Mouse (Mus musculus) limb, embryonic 10.5 days (tissue): ENCODE results near the gene Sla2. TPM values are rescaled to one million over a fixed set of nuclear protein-coding genes. Genes with fewer than 3 reads are reported as not detected.
"Not testable (repeated sequence)": the region's sequence is repeated elsewhere in the genome, so short reads cannot be mapped to it uniquely, and the experiment has no call there.

Source experiments
- DNase-seq: peaks from one replicate; pipeline ENCODE4 v3.0.0-alpha.2; 2017; ENCODE audit warnings: low spot score
- H3K27ac ChIP-seq: fragments of 300-500 bp; sonication (generic); 2 replicates; pipeline ENCODE4 v1.5.1; 2016; ENCODE audit warnings: mild to moderate bottlenecking
- H3K27me3 ChIP-seq: fragments of 300-500 bp; sonication (generic); 2 replicates; pipeline ENCODE4 v1.6.1; 2016; ENCODE audit warnings: low read depth, mild to moderate bottlenecking; ENCODE audit not compliant: poor library complexity, severe bottlenecking
- H3K36me3 ChIP-seq: fragments of 300-500 bp; sonication (generic); 2 replicates; pipeline ENCODE4 v1.6.1; 2016; ENCODE audit warnings: mild to moderate bottlenecking, moderate library complexity
- H3K4me1 ChIP-seq: fragments of 300-500 bp; sonication (generic); 2 replicates; pipeline ENCODE4 v1.6.1; 2016
- H3K4me3 ChIP-seq: fragments of 300-500 bp; sonication (generic); 2 replicates; pipeline ENCODE4 v1.5.1; 2016; ENCODE audit warnings: mild to moderate bottlenecking, moderate library complexity
- H3K9me3 ChIP-seq: fragments of 300-500 bp; sonication (generic); replicated peaks from 2 replicates; pipeline ENCODE4 v1.6.1; 2016; ENCODE audit warnings: mild to moderate bottlenecking
- WGBS: fragments of 180-500 bp; shearing (Covaris S2); methylation state at CpG from one replicate; pipeline ENCODE4 v1.1.7; 2016; 5-methylcytosine and 5-hydroxymethylcytosine counted together
- polyA plus RNA-seq: library from polyadenylated mRNA; unstranded; fragments of >200 nt; fragmentation: Nextera tagmentation; extraction: Ambion mirVana; gene quantifications from 2 replicates; pipeline ENCODE4 v1.2.1, GENCODE M21; 2016

The Sla2 gene
- polyA plus RNA-seq, 1 experiment from 2014 or later: 0.45 TPM

- Histone ChIP-seq H3K36me3 (no peaks in the 10 kb centered on the region), H3K27ac (no peak overlapping the region), H3K4me1 (peaks cover 5% of the 10 kb centered on the region; the same call in 1 of the 2 replicates), H3K27me3 (no peaks in the 10 kb centered on the region), H3K4me3 (no peak overlapping the region), H3K9me3 (no peaks in the 10 kb centered on the region)
- DNase-seq: no peak
- 91% methylated on average over 9 of the region's 9 CpGs for WGBS
Observed at GRCm38 (mm10) chr2:156897034-156897433, 10.0 kb upstream of the Sla2 start.

DNA sequence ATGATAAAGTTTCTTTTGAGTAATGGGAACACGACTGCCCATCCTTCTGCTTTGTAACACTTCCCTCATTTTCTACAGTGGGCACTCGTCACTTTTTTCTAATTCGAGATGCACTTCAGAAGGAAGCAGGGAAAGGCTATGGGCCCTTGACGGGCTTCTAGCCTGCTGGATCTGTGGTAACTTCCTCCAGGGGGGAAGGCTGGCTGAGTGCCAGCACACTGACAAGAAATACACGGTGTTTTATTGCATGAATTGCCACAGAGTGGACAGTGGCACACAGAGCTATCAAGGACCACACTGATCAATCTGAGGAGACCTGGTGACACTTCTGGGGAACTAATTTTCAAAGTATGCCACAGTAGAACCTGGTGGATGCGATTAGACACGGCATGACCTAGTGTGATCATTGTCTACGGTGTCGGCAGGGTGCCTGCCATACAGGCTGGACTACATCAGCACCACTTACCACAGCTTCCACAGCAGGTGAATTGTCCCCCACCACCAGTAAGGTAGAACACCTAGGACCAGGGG lies 9.5 kb upstream of the Sla2 start:
- no peaks in the 10 kb centered on the region for H3K9me3 ChIP-seq
- no peak for DNase-seq
- H3K27me3 ChIP-seq: no peaks in the 10 kb centered on the region
- H3K4me1 ChIP-seq: peaks cover 6% of the 10 kb centered on the region; the same call in 1 of the 2 replicates
- H3K4me3 ChIP-seq: no peak overlapping the region
- no peak overlapping the region for H3K27ac ChIP-seq
- WGBS: 85% methylated on average over 9 of the region's 9 CpGs
- no peaks in the 10 kb centered on the region for H3K36me3 ChIP-seq

- no peaks in the 10 kb centered on the region for H3K36me3 ChIP-seq
Observed at GRCm38 (mm10) chr2:156894496-156895265, 7.7 kb upstream of the Sla2 start.

GRCm38 (mm10) chr2:156892821-156893220 lies 5.8 kb upstream of the Sla2 start:
- Histone ChIP-seq H3K9me3 (no peaks in the 10 kb centered on the region), H3K27me3 (no peaks in the 10 kb centered on the region), H3K36me3 (no peaks in the 10 kb centered on the region), H3K27ac (no peak overlapping the region), H3K4me3 (no peak overlapping the region), H3K4me1 (peaks cover 6% of the 10 kb centered on the region; the same call in 1 of the 2 replicates)
- DNase-seq: no peak
- 84% methylated on average over 6 of the region's 6 CpGs for WGBS

More at GRCm38 (mm10) chr2:156894496-156895265, 7.7 kb upstream of the Sla2 start:
- Histone ChIP-seq H3K27ac (no peak overlapping the region), H3K4me3 (no peak overlapping the region), H3K27me3 (no peaks in the 10 kb centered on the region), H3K9me3 (no peaks in the 10 kb centered on the region), H3K4me1 (peaks cover 6% of the 10 kb centered on the region; the same call in 1 of the 2 replicates)
- no peak for DNase-seq
- 87% methylated on average over 15 of the region's 15 CpGs for WGBS

DNA sequence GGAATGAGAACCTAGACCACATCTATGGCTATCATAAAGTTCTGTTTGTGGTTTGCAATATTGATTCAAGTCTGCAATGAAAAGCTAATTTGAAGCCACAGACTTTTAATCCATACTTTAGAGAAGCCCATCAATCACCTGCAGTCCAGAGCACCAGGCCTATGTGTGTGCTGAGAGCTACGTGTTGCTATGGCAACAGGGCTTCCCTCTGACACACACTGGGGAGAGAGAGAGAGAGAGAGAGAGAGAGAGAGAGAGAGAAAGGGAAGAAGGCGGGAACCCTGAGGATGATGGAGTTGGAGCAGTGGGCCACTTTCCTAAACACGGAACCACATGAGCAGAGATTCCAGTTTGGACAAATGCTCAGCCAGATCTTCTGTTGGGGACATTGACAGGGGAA lies 5.2 kb upstream of the Sla2 start:
- Histone ChIP-seq H3K27me3 (no peaks in the 10 kb centered on the region), H3K4me1 (peaks cover 6% of the 10 kb centered on the region; the same call in 1 of the 2 replicates), H3K36me3 (no peaks in the 10 kb centered on the region), H3K4me3 (no peak overlapping the region), H3K27ac (no peak overlapping the region), H3K9me3 (no peaks in the 10 kb centered on the region)
- DNase-seq: no peak
- WGBS: 52% methylated on average over 3 of the region's 3 CpGs

GRCm38 (mm10) chr2:156888490-156888889 lies 1.5 kb upstream of the Sla2 start:
- H3K36me3 ChIP-seq: no peaks in the 10 kb centered on the region
- 75% methylated on average over 3 of the region's 3 CpGs for WGBS
- H3K27ac ChIP-seq: no peak overlapping the region
- no peak for DNase-seq
- H3K27me3 ChIP-seq: no peaks in the 10 kb centered on the region
- peaks cover 24% of the 10 kb centered on the region for H3K4me1 ChIP-seq
- no peak overlapping the region for H3K4me3 ChIP-seq
- no peaks in the 10 kb centered on the region for H3K9me3 ChIP-seq

DNA sequence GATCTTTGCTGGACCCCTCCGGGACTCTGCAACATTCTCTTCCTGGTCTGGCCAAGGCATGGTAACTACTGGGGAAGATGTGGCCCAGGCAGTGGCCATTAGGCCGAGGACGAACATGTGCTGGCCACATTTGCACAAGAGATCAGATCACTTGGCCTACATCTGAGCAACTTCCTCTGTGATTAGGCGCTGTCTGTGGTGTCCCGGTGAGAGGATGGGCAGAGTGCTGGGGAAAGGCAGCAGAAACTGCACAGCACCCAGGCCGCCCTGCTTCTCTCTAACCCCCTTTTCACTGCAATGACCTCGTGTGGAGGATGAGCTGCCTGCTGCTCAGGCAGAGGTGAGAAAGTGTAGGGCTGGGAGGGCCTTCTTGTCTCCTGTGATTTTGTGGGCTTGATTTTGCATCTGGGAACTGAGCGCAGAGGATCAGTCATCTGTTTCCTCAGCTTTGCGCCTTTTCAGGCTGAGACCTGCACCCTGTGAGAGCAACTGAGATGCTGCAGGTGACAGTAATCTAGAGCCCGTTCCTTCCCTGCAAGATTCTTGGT lies 834 bp downstream of the Sla2 start:
- peaks cover 18% of the 10 kb centered on the region for H3K4me1 ChIP-seq
- no peak overlapping the region for H3K27ac ChIP-seq
- 80% methylated on average over 10 of the region's 10 CpGs for WGBS
- H3K36me3 ChIP-seq: no peaks in the 10 kb centered on the region
- H3K4me3 ChIP-seq: no peak overlapping the region
- H3K9me3 ChIP-seq: no peaks in the 10 kb centered on the region
- H3K27me3 ChIP-seq: no peaks in the 10 kb centered on the region
- no peak for DNase-seq

DNA sequence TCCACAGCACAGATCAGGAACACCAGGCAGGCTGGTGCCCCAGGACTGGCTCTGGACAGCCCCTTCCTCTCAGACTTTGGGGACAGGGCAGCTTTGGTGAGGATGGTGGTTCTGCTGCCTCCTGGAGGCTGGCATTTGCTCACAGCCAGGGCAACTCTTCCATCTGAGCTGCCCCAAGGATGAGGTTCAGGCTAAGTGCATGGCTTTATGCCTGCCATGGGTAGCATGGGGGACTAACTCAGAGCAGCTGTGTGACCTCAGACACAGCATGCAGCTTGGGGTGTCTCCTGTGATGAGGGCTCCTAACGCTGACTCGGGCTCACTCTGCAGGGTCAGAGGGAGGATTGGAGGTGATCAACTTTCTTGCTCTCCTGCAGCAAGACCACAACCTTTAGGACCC lies 1.3 kb downstream of the Sla2 start:
- WGBS: 63% methylated on average over 2 of the region's 2 CpGs
- H3K27ac ChIP-seq, H3K9me3 ChIP-seq, H3K36me3 ChIP-seq, DNase-seq, H3K27me3 ChIP-seq, H3K4me3 ChIP-seq: not testable (repeated sequence)
- peaks cover 18% of the 10 kb centered on the region for H3K4me1 ChIP-seq

DNA sequence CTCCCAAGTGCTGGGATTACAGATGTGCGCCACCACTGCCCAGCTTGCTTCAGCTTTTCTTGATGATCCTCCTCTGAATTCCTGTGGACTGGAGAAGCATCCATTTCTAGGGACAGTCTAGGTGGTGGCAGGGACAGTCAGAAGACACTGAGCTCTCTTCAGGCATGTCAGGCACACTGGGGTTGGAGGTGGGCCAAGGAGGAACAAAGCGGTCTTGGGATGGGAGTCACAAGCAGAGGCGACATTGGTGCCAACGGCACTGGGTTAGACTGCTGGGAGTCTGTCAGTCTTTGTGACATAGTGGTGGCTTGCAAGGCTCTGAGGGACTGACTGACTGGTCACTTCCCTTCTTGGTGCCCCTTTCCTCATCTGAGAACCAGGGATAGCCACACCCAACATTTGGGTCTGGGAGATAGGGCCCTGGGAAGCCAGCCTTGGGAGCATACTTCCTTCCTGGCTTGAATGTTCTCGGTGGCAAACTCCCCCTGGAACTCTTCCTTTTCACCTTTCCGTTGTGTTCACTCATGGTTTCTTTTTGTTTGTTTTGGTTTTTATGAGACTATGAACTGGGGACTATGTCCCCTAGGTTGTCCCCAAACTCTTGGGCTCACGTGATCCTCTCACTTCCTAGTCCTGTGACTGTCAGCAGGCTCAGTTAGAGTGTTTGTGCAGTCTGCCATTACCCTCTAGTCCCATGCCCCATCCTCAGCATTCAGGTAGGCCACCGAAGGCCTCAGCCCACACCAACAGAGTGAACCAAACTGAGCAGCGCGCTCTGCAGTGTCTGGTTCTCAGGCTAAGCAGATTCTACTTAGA lies 2.4 kb downstream of the Sla2 start:
- 90% methylated on average over 10 of the region's 10 CpGs for WGBS
- no peak for DNase-seq

GRCm38 (mm10) chr2:156882431-156883001 lies 4.5 kb downstream of the Sla2 start:
- Histone ChIP-seq H3K9me3 (no peaks in the 10 kb centered on the region), H3K4me1 (peaks cover 22% of the 10 kb centered on the region), H3K27ac (no peak overlapping the region), H3K36me3 (no peaks in the 10 kb centered on the region), H3K27me3 (no peaks in the 10 kb centered on the region), H3K4me3 (no peak overlapping the region)
- WGBS: 41% methylated on average over 10 of the region's 10 CpGs
- DNase-seq: no peak

More for the DNA sequence above, 2.4 kb downstream of the Sla2 start:
- H3K27ac ChIP-seq: no peak overlapping the region
- H3K4me3 ChIP-seq: no peak overlapping the region
- no peaks in the 10 kb centered on the region for H3K27me3 ChIP-seq
- H3K36me3 ChIP-seq: no peaks in the 10 kb centered on the region
- H3K4me1 ChIP-seq: peaks cover 18% of the 10 kb centered on the region
- no peaks in the 10 kb centered on the region for H3K9me3 ChIP-seq

GRCm38 (mm10) chr2:156879541-156879940 lies 7.5 kb downstream of the Sla2 start:
- Histone ChIP-seq H3K36me3 (peaks cover 14% of the 10 kb centered on the region), H3K4me1 (peaks cover 4% of the 10 kb centered on the region), H3K27me3 (no peaks in the 10 kb centered on the region), H3K4me3 (no peak overlapping the region), H3K27ac (no peak overlapping the region), H3K9me3 (no peaks in the 10 kb centered on the region)
- 89% methylated on average over 3 of the region's 3 CpGs for WGBS
- no peak for DNase-seq

- H3K27ac ChIP-seq: no peak overlapping the region
- 67% methylated on average over 9 of the region's 9 CpGs for WGBS
- H3K4me1 ChIP-seq: peaks cover 4% of the 10 kb centered on the region
- peaks cover 32% of the 10 kb centered on the region for H3K36me3 ChIP-seq
- H3K4me3 ChIP-seq: no peak overlapping the region
- no peak for DNase-seq
- no peaks in the 10 kb centered on the region for H3K27me3 ChIP-seq
- no peaks in the 10 kb centered on the region for H3K9me3 ChIP-seq
Observed at GRCm38 (mm10) chr2:156877726-156878125, 9.3 kb downstream of the Sla2 start.
